In the genomic region with DNA sequence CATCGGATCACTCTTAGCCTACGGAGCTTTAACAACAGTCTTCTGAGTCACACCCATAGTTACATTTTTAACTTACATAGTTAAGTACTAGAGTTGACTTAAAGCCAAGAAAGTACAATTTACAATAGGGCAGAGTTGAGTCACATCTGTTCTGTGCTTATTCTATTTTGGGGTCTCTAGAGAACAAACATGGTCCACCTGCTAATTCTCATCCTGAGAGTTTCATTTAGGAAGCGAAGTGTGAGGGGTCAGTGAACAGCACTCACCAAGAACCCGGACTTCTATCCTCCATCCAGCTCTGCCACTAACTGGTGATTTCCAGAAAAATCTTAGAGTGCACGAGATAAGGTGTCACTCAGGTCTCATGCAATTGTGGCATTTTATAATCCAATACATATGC, we compare ENCODE assay signal across 16 mouse cellular contexts.
"Had no signal": no experiment of that assay in that cellular context is flagged by ENCODE, and none has a peak within 500 bp of the region (broad histone marks: within the 10 kb centered on the region; RNA-seq: fewer than 3 reads in every experiment).

No protein-coding gene starts in this region.

- DNase-seq: retina, postnatal 1 day; right cerebral cortex, adult 18-20 months; right cerebral cortex, postnatal 14 days; right cerebral cortex, postnatal 25 days; right cerebral cortex, postnatal 4 days; spleen, adult 18-20 months; thymus, adult 18-20 months; thymus, adult 2 months; thymus, postnatal 14 days; thymus, postnatal 25 days; thymus, postnatal 36 days; thymus, postnatal 4 days had no signal

- H3K4me3 ChIP-seq: neural tube, embryonic 13.5 days; neural tube, embryonic 15.5 days; stomach, embryonic 15.5 days had no signal

- H3K4me2 ChIP-seq: neural tube, embryonic 13.5 days; neural tube, embryonic 15.5 days; stomach, embryonic 15.5 days had no signal

- H3K9ac ChIP-seq: neural tube, embryonic 13.5 days; neural tube, embryonic 15.5 days; stomach, embryonic 15.5 days had no signal

- H3K27me3 ChIP-seq: neural tube, embryonic 15.5 days; stomach, embryonic 15.5 days had no signal

- H3K27ac ChIP-seq: neural tube, embryonic 13.5 days; neural tube, embryonic 15.5 days; stomach, embryonic 15.5 days; stomach, postnatal 0 days had no signal

- H3K36me3 ChIP-seq: neural tube, embryonic 13.5 days; neural tube, embryonic 15.5 days; stomach, embryonic 15.5 days had no signal

- H3K9me3 ChIP-seq: neural tube, embryonic 13.5 days; neural tube, embryonic 15.5 days; stomach, embryonic 15.5 days had no signal
